Mouse (Mus musculus): ENCODE measurements around the gene Lrrc55.

DNA sequence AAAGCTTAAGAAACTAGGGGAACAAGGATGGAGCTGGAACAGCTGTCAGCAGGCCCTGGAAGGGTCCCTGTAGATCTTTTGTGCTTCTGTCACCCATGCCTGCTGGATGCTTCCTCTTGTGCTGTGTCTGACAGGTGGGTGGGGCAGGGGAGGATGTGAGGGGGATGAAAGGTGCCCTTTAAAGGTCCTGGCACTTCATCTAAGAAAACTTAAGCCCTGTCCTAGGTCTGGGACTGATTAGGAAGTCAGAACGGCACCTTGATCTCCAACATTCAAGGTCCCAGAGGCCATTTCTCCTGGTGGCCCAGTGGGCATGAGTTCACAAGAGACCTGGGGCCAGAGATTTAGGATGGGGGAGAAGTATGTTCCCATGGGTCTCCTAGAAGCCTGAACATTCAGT lies at the start of gene Lrrc55:
- no peak for TF ChIP-seq CTCF (IDR thresholded peaks at IDR 0.05; ENCODE audit: extremely low read depth, insufficient read depth, low read length)
- no peak for TF ChIP-seq POLR2A (IDR thresholded peaks at IDR 0.05; ENCODE audit: extremely low read depth, insufficient read depth, low read length)
